Mouse (Mus musculus): ENCODE measurements around the gene Pla2g4f. TPM values are rescaled to one million over a fixed set of nuclear protein-coding genes. Genes with fewer than 3 reads are reported as not detected.

Pla2g4f gene
- total and polyA plus RNA-seq, 3 experiments, result not detected

DNA sequence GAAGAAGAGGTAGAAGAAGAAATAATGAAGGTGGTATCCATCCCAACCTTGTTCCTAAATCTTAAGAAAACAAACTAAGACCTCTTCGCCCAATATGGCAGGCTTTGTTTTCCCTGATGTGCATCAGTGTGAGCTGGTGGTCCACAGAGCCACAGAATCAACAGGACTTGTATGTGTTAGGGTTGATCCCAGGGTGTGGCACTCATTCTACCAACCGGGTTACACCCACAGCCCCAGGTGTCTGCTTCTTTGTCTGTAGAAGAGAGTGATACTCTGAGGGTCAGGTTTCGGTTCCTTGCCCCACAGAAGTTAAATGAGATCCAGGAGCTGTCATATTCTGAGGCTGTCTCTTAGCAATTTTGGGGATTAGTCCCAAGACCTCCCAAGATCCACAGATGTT lies 52.6 kb downstream of the Pla2g4f start:
- H3K27me3 ChIP-seq (ENCODE audit: control insufficient read depth in 1 of 2, insufficient read depth in 2 of 2, low read length in 2 of 2), result peaks cover 3 to 4% of the 10 kb centered on the region in 2 experiments; a peak in 3 of 4 replicates
- no peaks in the 10 kb centered on the region for H3K9me3 ChIP-seq (replicated peaks; ENCODE audit: insufficient read depth, low read length)
- no peaks in the 10 kb centered on the region for H3K79me2 ChIP-seq (ENCODE audit: control insufficient read depth, insufficient read depth, low read length, poor library complexity)
- H3K4me3 ChIP-seq (ENCODE audit: control insufficient read depth in 1 of 2, insufficient read depth in 1 of 2, low read depth in 2 of 2, low read length in 2 of 2), result no peak overlapping the region
- H3K9ac ChIP-seq (ENCODE audit: control insufficient read depth, low read depth, low read length, poor library complexity, severe bottlenecking), result no peak overlapping the region
- H3K4me1 ChIP-seq (ENCODE audit: control insufficient read depth in 1 of 2, insufficient read depth in 2 of 2, low read length in 2 of 2), result no peaks in the 10 kb centered on the region
- H3K36me3 ChIP-seq (ENCODE audit: control insufficient read depth in 1 of 2, insufficient read depth in 2 of 2, low read length in 2 of 2), result no peaks in the 10 kb centered on the region
- H3K27ac ChIP-seq (ENCODE audit: control insufficient read depth, low read depth, low read length), result no peak overlapping the region
- TF ChIP-seq ELF1 (IDR thresholded peaks at IDR 0.05; ENCODE audit: low read depth, low read length) (no peak), MEF2A (IDR thresholded peaks at IDR 0.05; ENCODE audit: extremely low read depth, insufficient replicate concordance, low read depth, low read length, poor library complexity, severe bottlenecking) (no peak), MYB (IDR thresholded peaks at IDR 0.05; ENCODE audit: low read depth, low read length) (no peak), TCF12 (IDR thresholded peaks at IDR 0.05; ENCODE audit: low read depth, low read length) (no peak), E2F4 (IDR thresholded peaks at IDR 0.05; ENCODE audit: borderline replicate concordance, low read depth, low read length) (no peak), CTCF (IDR thresholded peaks at IDR 0.05 in 2 of 3, conservative IDR thresholded peaks at IDR 0.05 in 1 of 3; ENCODE audit: control insufficient read depth in 1 of 3, insufficient read depth in 1 of 3, low read depth in 2 of 3, low read length in 3 of 3, poor library complexity in 1 of 3, severe bottlenecking in 1 of 3) (no peak), KAT2A (conservative IDR thresholded peaks at IDR 0.05; ENCODE audit: low read depth, low read length) (no peak), EP300 (IDR thresholded peaks at IDR 0.05; ENCODE audit: low read depth in 1 of 2, low read length in 2 of 2) (no peak), MAFK (IDR thresholded peaks at IDR 0.05; ENCODE audit: borderline replicate concordance, low read depth, low read length) (no peak), MAZ (IDR thresholded peaks at IDR 0.05; ENCODE audit: low read depth, low read length) (no peak), MXI1 (IDR thresholded peaks at IDR 0.05; ENCODE audit: low read depth, low read length) (no peak), RCOR1 (IDR thresholded peaks at IDR 0.05; ENCODE audit: low read depth, low read length) (no peak), SMC3 (IDR thresholded peaks at IDR 0.05; ENCODE audit: low read depth, low read length) (no peak), ETS1 (IDR thresholded peaks at IDR 0.05; ENCODE audit: low read depth, low read length) (no peak), GATA1 (IDR thresholded peaks at IDR 0.05; ENCODE audit: low read depth, low read length) (no peak)
- no peak for DNase-seq (ENCODE audit: low read depth, low spot score)

DNA sequence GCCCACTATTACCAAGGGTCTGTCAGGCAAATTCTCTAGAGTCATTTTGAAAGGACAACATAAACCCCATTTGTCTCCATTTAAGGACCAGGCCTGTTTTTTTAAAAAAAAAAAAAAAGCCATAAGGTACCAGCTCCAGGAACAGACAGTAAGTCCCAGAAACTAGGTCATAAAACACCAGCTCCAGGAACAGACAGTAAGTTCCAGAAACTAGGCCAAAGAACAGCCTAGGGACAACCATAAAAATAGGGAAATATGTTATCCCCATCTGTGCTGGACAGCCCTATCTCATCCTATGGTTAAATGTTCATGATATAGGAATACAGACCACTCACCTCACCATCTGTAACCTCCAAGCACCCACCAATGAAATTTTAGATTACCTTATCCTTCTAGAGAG lies 57.7 kb downstream of the Pla2g4f start:
- TF ChIP-seq EP300 (IDR thresholded peaks at IDR 0.05; ENCODE audit: low read depth in 1 of 2, low read length in 2 of 2), result no peak
- Histone ChIP-seq H3K9me3 (replicated peaks; ENCODE audit: insufficient read depth, low read length) (no peaks in the 10 kb centered on the region), H3K4me1 (ENCODE audit: control insufficient read depth in 1 of 2, insufficient read depth in 2 of 2, low read length in 2 of 2) (no peaks in the 10 kb centered on the region), H3K36me3 (ENCODE audit: control insufficient read depth in 1 of 2, insufficient read depth in 2 of 2, low read length in 2 of 2) (no peaks in the 10 kb centered on the region), H3K9ac (ENCODE audit: control insufficient read depth, low read depth, low read length, poor library complexity, severe bottlenecking) (no peak overlapping the region), H3K27ac (ENCODE audit: control insufficient read depth, low read depth, low read length) (no peak overlapping the region), H3K79me2 (ENCODE audit: control insufficient read depth, insufficient read depth, low read length, poor library complexity) (no peaks in the 10 kb centered on the region), H3K27me3 (ENCODE audit: control insufficient read depth in 1 of 2, insufficient read depth in 2 of 2, low read length in 2 of 2) (peaks cover 0 to 3% of the 10 kb centered on the region in 2 experiments; a peak in 3 of 4 replicates), H3K4me3 (ENCODE audit: control insufficient read depth in 1 of 2, insufficient read depth in 1 of 2, low read depth in 2 of 2, low read length in 2 of 2) (no peak overlapping the region)
- DNase-seq (ENCODE audit: low read depth, low spot score), result no peak

GRCm38 (mm10) chr2:120252644-120253043 lies 61.3 kb downstream of the Pla2g4f start:
- H3K9ac ChIP-seq (ENCODE audit: control insufficient read depth, low read depth, low read length, poor library complexity, severe bottlenecking), result no peak overlapping the region
- H3K27me3 ChIP-seq (ENCODE audit: control insufficient read depth in 1 of 2, insufficient read depth in 2 of 2, low read length in 2 of 2), result peaks cover 0 to 3% of the 10 kb centered on the region in 2 experiments
- H3K9me3 ChIP-seq (replicated peaks; ENCODE audit: insufficient read depth, low read length), result no peaks in the 10 kb centered on the region
- H3K4me1 ChIP-seq (ENCODE audit: control insufficient read depth in 1 of 2, insufficient read depth in 2 of 2, low read length in 2 of 2), result no peaks in the 10 kb centered on the region
- H3K79me2 ChIP-seq (ENCODE audit: control insufficient read depth, insufficient read depth, low read length, poor library complexity), result no peaks in the 10 kb centered on the region
- H3K4me3 ChIP-seq (ENCODE audit: control insufficient read depth in 1 of 2, insufficient read depth in 1 of 2, low read depth in 2 of 2, low read length in 2 of 2), result no peak overlapping the region
- H3K27ac ChIP-seq (ENCODE audit: control insufficient read depth, low read depth, low read length), result no peak overlapping the region
- no peaks in the 10 kb centered on the region for H3K36me3 ChIP-seq (ENCODE audit: control insufficient read depth in 1 of 2, insufficient read depth in 2 of 2, low read length in 2 of 2)
- DNase-seq (ENCODE audit: low read depth, low spot score), result no peak
- TF ChIP-seq MAX (IDR thresholded peaks at IDR 0.05; ENCODE audit: low read length) (no peak), MEF2A (IDR thresholded peaks at IDR 0.05; ENCODE audit: extremely low read depth, insufficient replicate concordance, low read depth, low read length, poor library complexity, severe bottlenecking) (no peak), UBTF (IDR thresholded peaks at IDR 0.05; ENCODE audit: borderline replicate concordance, insufficient read depth, low read depth, low read length) (no peak), POLR2A (IDR thresholded peaks at IDR 0.05; ENCODE audit: control insufficient read depth in 1 of 2, insufficient read depth in 1 of 2, low read depth in 1 of 2, low read length in 2 of 2, poor library complexity in 1 of 2) (no peak), NELFE (IDR thresholded peaks at IDR 0.05; ENCODE audit: low read depth, low read length) (no peak), ZNF384 (IDR thresholded peaks at IDR 0.05; ENCODE audit: low read depth, low read length) (no peak), GABPA (IDR thresholded peaks at IDR 0.05; ENCODE audit: low read depth, low read length) (no peak), CTCF (IDR thresholded peaks at IDR 0.05 in 2 of 3, conservative IDR thresholded peaks at IDR 0.05 in 1 of 3; ENCODE audit: control insufficient read depth in 1 of 3, insufficient read depth in 1 of 3, low read depth in 2 of 3, low read length in 3 of 3, poor library complexity in 1 of 3, severe bottlenecking in 1 of 3) (no peak), POLR2AphosphoS2 (IDR thresholded peaks at IDR 0.05; ENCODE audit: low read length) (no peak), RAD21 (IDR thresholded peaks at IDR 0.05; ENCODE audit: low read depth, low read length) (no peak), ZMIZ1 (IDR thresholded peaks at IDR 0.05; ENCODE audit: low read depth, low read length) (no peak), TCF12 (IDR thresholded peaks at IDR 0.05; ENCODE audit: low read depth, low read length) (no peak), MAZ (IDR thresholded peaks at IDR 0.05; ENCODE audit: low read depth, low read length) (no peak), ETS1 (IDR thresholded peaks at IDR 0.05; ENCODE audit: low read depth, low read length) (no peak), ZC3H11A (IDR thresholded peaks at IDR 0.05; ENCODE audit: low read depth, low read length) (no peak), POLR2AphosphoS5 (IDR thresholded peaks at IDR 0.05; ENCODE audit: borderline replicate concordance, low read depth, low read length) (no peak)
